Mouse (Mus musculus): ENCODE data around the gene Maats1.
A peak's percentile ranks its signal among the peaks of the same experiment; 100 is the strongest.

Maats1 gene

DNA sequence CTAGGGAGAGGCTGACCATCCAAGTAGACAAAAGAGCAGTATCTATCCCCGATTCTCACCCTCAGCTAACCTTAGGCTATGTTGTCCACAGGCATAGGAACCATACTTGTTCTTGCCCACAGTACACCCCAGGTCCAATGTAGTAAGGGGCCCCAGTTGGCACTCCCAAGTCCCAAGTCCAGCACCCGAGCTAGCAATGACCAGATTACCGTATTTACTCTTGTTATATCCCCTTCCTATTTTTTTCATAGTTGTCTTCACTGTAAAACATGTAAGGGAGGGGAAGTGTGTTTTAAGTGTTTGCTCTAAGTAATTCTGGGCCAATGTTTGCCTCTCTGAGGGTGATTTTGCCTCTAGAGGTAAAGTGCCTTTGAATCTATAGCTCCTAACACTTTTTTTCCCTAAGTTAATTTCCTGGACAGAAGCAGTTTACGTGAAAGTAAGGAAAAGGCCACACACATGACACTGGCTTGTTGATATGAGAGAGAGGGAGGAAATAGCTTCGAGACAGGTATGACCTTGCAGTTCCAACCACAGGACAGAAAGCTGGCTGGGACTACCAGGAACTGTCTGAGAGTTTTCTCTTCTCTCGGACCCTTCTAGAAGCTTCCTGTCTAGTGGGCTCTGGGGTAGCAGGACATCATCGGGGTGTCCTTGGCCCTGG, 47.1 kb downstream of the Maats1 start, which contains the start of gene Nr1i2:
Gene Nr1i2, minus strand, starts transcription at position 140 of the 664 bp plus-strand sequence.
- DNase-seq (ENCODE audit: low read depth, low spot score) = no peak

DNA sequence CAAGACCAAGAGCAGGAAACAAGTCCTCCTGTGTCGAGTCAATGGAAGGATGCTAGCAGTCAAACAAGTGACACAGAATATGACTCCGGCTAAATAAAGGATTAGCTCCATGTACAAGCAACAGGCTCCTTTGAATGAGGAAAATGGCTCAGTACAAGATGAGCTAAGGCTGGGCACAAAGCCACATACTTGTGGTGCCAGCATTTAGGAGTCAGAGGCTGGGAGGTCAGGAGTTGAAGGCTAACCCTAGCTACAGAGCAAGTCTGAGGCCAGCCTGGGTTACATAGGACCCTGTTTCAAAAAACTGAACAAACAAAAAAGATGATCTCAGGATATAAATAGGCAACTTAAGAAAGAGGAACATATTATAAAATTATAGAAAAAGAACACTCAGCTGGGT, 51.8 kb downstream of the Maats1 start:
- DNase-seq (ENCODE audit: low read depth, low spot score) = peak; percentile 25

DNA sequence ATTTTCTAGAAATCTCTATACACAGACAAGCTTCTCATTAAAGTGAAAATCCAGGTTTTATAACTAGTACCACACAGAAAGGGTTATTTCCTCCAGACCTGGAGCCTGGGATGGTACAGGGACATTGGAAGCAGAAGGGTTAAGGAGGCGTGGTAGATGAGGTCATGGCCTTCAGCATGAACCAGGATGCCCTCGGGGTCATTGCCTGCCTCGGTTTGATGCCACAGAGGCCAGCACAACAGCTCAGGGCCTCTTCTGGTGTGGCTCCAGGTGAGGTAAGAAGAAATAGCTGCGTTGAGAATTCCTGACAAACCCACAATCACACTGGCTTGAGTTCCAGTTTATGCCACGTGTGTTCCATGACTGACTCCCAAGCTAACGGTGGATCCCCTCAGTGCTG, 53.1 kb downstream of the Maats1 start:
- DNase-seq (ENCODE audit: low read depth, low spot score) = peak; percentile 48

DNA sequence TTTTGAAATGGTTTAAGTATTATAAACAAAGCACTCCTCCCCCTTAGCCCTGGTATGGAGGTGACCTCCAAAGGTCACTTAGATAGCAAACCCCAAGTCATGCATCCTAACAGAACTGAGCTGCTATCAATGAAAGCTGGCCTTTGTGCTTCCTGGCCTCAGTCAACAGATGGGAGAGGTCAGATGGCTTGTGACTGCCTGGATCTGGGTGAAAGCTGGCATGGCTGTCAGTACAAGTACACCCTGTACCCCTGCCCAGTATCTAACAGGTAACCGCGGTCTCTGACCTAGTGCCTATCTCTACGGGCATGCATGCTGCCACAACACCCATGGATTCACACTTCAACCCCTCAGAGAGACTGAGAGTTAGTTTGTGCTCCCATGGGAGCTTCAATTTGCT, 54.2 kb downstream of the Maats1 start:
- no peak for DNase-seq (ENCODE audit: low read depth, low spot score)

DNA sequence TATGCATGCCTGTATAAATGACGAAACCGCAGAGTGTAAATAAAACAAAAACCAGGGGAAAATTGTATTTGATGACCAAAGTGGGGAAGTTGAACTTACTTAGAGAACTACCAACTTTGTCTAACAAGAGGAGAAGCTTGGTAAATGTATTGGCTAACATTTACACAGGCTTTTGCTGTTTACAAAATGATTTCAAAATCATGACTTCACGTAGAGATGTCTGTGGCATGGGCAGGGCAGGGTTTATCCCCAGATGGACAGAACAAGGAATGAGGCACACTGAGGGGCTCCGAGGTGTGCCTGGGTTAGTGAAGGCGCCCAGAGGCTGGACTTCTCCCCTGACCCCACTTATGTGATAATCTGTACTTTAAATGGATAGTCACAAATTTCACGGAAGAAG, 54.6 kb downstream of the Maats1 start:
- no peak for DNase-seq (ENCODE audit: low read depth, low spot score)

DNA sequence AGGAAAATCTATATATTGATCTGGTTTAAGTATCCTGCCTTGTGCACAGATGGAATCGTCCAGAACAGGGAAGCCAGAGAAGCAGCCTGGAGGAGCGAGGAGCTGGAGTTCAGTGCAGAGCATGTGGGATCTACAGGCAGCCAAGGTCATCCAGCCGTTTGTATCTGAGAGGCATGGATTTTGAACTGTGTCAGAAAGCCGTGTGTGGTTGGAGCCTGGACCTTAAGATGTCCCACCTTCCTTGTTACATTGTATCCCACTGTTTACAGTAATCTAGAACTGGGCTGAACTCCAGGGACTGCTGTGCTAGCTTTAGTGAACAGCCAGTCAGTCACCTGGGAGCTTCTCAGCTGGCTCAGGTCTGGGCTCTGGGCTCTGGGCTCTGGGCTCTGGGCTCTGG, 55.4 kb downstream of the Maats1 start:
- DNase-seq (ENCODE audit: low read depth, low spot score) = no peak

DNA sequence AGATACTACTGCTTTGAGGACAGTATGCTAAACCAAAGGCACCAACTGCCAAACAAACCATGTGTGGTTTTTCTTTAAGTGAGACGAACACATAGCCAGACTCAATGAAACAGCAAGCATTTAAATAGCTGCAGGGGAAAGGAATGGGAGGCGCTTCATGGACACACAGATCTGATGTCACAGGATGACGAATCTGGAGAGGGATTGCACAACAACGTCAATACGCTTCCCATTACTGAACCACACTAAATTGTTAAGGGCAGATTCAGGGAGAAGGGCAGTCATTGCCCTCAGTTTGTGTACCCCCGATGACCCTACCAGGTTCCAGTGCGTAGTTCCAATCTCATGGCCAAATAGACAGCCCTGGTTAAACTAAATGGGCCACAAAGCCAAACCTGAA, 56.1 kb downstream of the Maats1 start:
- DNase-seq (ENCODE audit: low read depth, low spot score) = peak; percentile 31

DNA sequence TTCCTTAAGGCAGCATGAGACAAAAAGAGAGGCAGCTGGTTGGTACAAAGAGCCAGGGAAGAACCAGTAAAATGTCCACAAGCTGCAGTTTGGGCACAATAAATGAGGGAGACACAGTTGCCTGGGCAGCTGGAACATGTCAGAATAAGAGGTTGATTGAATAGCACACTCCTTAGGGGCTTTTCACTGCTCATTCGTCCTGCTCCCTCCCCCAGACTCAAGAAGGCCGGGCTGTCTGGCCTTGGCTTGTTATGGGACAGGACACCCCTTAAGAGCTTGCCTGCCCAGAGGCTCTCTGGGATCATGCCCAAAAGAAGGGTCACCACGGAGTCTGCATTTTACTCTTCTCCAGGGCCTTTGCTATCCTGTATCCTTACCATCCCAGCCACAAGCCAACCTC, 58.6 kb downstream of the Maats1 start:
- no peak for DNase-seq (ENCODE audit: low read depth, low spot score)

DNA sequence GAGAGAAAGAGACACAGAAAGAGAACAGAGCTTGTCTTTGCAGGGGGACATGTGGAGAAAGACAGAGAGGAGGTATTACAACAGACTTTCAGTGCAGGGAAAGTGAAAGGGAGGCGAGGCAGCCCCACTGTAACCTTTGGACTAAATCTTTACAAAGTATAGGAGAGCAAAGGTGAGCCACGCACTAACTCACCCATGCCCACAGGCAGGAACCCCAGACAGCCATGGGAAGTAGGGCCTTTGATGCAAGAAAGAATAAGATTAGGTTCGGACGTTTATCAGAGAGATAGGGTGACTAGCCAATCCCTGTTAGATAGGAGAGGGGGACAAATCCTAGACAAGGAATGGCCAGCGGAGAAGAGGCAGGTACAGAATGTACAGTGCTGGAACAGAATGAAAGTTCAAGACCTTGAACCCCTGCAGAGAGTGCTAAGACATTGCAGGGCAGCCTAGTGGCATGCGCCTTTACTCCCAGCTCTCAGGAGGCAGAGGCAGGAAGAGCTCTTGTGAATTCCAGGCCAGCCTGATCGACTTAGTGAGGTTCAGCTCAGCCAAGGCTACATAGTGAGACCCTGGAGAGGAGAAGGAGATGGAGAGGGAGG, 59.3 kb downstream of the Maats1 start:
- DNase-seq (ENCODE audit: low read depth, low spot score) = no peak

DNA sequence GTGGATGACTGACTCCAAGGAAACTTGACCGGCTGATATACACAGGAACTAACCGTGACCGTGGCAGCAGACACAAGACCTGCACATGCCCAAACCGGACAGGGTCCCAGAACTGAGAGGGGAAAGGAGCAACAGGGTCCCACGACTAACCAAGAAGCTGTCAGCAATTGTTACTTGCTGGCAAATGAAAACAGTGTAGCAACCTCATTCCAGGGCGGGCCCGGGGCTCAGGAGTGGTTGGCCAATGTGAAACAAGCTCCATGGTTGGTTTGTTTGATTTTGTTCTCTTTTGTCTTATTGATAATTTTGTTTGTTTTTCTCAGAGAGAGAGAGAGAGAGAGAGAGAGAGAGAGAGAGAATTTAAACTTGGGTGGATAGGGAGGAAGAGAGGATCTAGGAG, 61.0 kb downstream of the Maats1 start:
- DNase-seq (ENCODE audit: low read depth, low spot score) = no peak

DNA sequence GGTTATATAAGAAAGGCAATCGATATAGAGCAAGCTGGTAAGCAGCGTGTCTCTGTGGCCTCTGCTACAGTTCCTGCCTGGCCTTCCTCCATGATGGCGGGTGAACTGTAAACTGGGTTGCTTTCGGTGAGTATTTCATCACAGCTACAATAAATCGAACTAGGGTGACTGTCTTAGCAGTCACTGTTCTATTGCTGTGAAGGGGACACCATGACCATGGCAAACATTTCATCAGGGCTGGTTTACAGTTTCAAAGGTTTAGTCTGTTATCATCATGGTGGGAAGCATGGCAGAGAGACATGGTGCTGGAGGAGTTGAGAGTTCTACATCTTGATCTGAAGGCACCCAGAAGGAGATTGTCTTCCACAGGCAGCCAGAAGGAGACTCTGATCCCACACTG, 62.1 kb downstream of the Maats1 start:
- no peak for DNase-seq (ENCODE audit: low read depth, low spot score)

DNA sequence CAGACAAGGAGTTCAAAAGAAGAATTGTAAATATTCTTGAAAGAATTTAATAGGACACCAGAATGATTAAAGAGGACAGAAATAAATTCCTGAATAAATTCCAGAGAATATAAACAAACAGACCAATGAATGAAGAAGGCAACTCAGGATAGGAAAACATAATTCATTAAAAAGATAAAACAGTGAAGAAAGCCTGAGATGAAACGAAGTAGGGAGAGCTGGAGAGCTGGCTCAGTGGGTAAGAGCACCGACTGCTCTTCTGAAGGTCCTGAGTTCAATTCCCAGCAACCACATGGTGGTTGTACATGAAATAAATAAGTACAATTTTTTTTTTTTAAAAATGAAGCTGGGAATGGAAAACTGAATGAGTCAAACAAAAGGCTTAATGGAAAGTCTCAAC, 67.2 kb downstream of the Maats1 start:
- no peak for DNase-seq (ENCODE audit: low read depth, low spot score)

DNA sequence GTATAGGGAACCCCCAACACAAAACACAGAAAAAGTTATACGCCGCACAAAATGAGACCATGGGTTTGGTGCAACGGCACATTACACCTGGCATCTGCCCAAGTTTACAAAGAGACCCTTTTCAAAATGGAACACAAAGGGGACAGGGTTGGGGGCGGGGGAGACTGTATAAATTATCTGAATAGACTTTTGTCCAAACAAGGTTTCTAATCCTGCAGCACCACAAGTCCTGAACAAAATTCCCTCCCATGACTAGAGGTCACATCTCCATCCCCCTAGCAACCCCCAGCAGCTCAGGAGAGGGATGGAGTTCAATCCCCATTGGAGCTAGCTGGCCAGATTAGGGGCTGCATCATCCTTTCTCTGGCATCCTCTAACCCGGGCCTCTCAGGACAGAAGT, 69.5 kb downstream of the Maats1 start:
- DNase-seq (ENCODE audit: low read depth, low spot score) = no peak

DNA sequence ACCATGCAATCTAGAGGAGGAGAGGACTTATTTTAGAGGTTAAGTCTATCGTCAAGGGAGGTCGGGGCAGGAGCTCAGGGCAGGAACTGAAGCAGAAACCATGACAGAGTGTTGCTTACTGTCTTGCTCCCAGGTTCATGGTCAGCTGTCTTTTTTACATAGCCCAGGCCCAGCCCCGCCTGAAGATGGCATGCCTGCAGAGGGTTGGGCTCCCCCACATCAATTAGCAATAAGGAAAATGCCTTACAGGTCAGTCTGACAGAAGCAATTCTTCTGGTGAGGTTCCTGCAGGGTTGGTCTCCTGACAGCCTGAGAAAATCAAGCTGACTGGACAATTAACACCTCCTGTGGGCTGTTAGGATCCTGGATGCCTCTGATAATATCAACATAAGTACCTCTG, 70.3 kb downstream of the Maats1 start:
- DNase-seq (ENCODE audit: low read depth, low spot score) = no peak

DNA sequence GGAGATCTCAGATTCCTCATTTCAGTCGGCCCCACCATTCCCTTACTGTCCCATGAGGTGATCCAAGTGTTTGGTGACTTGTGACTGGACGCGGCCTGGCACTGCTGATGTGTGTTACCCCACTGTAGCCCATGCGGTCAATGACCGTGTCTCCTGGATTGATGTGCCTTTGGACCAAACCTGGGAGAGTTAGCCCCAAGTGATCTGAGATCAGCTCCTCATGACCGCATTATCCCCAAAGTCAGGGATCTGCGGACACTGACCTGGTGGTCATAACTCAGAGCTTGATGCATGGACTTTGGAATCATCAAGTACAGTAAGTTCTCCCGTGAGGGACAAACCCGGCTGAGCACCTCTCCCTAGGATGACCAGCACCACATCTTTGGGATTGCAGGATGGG, 86.0 kb downstream of the Maats1 start:
- DNase-seq (ENCODE audit: low read depth, low spot score) = no peak

DNA sequence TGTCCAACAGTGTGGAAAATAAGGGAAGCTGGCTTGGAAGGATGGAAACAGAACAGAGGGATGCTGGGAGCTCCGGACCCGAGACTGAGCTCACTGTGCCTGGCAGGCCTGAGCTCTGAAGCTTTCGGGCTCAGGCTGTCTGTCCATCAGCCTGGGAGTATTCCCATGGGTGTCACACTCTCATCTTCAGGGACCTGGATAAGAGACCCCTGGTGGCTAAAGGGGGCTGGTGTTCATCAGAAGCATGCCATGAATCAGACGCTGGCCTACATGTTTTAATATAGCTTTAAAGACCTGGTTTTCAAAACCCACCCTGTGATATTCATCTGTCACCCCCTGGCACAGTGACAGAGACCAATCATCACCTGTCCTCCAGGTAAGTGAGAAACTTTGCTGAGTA, 86.8 kb downstream of the Maats1 start:
- no peak for DNase-seq (ENCODE audit: low read depth, low spot score)

DNA sequence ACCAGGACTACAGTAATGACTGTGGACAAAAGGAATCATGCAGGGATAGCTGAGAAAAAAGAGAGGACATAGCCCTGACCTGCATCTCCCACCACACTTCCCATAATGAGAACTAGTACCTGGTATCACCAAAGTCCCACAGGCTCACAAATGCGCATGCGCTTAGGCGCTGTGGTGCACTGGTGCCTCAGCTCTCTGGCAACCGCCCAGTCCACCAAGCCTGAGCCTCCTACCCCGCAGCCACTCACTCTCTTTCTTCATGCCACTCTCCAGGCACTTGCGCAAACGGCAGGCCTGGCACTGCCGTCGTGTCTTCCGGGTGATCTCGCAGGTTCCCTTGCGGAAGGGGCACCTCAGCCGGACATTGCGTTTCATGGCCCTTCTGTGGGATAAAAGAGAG, 87.9 kb downstream of the Maats1 start:
- DNase-seq (ENCODE audit: low read depth, low spot score) = no peak

DNA sequence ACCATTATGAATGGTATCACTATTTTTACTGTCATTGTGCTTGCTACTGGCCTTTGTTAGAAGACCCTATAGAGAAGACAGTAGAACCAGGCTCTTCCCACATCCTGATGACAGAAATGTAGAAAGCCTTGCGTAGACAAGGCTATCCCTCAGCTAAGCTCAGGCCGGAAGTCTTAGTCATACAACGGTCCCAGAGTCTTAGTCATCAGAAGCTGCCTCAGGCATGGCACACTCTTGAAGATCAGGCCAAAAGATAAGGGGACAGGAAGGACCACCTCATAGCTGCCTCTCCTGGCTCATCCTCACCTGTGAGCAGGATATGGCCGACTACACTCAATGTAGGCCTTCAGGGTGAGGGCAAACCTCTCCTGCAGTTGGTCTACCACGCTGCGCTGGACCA, 91.5 kb downstream of the Maats1 start:
- DNase-seq (ENCODE audit: low read depth, low spot score) = no peak

DNA sequence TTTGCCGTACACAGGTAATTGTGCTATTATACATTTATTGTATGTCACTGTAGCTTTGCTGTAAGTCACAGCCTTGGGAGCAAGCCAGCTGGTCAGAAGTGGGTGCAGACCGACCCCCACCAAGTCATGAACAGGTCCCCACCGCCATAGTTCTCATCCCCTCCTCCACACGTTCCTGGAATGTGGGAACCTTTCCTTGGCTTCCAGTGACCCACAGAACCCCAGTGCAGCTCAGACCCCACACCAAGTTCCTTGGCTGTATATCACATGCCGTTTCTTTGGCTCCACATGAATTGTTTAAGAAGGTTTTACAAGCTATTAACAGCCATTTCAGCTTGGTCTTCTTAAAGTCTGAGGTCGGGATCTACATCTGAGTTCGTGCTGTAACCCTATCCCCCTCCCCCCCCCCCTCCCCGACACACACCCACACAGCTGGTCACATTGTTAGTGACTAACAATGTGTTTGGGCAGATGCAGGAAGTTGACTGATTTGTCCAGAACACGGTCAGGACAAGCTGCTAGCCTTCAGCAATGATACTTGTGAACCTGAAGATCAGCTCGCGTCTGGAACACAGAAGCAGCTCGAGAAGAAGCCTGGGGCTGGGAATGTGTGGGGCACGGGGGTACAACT, 93.5 kb downstream of the Maats1 start:
- DNase-seq (ENCODE audit: low read depth, low spot score) = peak; percentile 67

Measured in 3T3-L1 (cell line).